18 mouse cellular contexts compared by ENCODE assay signal in genomic region chr4:99133326-99133725, GRCm38 (mm10).
"Had no signal": no experiment of that assay in that cellular context is flagged by ENCODE, and none has a peak within 500 bp of the region (broad histone marks: within the 10 kb centered on the region; RNA-seq: fewer than 3 reads in every experiment).

No protein-coding gene starts in this region.

- H3K4me2 ChIP-seq: lung, embryonic 15.5 days; midbrain, embryonic 12.5 days; neural tube, embryonic 12.5 days; stomach, embryonic 15.5 days had no signal

- H3K36me3 ChIP-seq: lung, embryonic 15.5 days; midbrain, embryonic 12.5 days; neural tube, embryonic 12.5 days; stomach, embryonic 15.5 days had no signal

- DNase-seq: liver, postnatal 0 days; lung, adult 2 months; lung, postnatal 14 days; lung, postnatal 36 days; midbrain, embryonic 14.5 days; right cerebral cortex, postnatal 14 days; thymus, adult 2 months; thymus, postnatal 25 days; thymus, postnatal 4 days had no signal

- H3K27me3 ChIP-seq: lung, embryonic 15.5 days; midbrain, embryonic 12.5 days; neural tube, embryonic 12.5 days; stomach, embryonic 15.5 days had no signal

- H3K4me1 ChIP-seq: lung, embryonic 15.5 days; midbrain, embryonic 12.5 days; neural tube, embryonic 12.5 days; stomach, embryonic 15.5 days had no signal

- H3K9ac ChIP-seq: liver, postnatal 0 days; lung, embryonic 15.5 days; midbrain, embryonic 12.5 days; neural tube, embryonic 12.5 days; stomach, embryonic 15.5 days had no signal

- H3K4me3 ChIP-seq: lung, embryonic 15.5 days; megakaryocyte, embryonic 14.5 days; midbrain, embryonic 12.5 days; neural tube, embryonic 12.5 days; stomach, embryonic 15.5 days had no signal

- H3K27ac ChIP-seq: lung, embryonic 15.5 days; macrophage; midbrain, embryonic 12.5 days; neural tube, embryonic 12.5 days; stomach, embryonic 15.5 days; stomach, postnatal 0 days had no signal

- H3K9me3 ChIP-seq: lung, embryonic 15.5 days; megakaryocyte, embryonic 14.5 days; midbrain, embryonic 12.5 days; neural tube, embryonic 12.5 days; stomach, embryonic 15.5 days had no signal

- ATAC-seq: liver, postnatal 0 days; lung, postnatal 0 days; midbrain, embryonic 16.5 days had no signal
